Mouse (Mus musculus): ENCODE measurements around the gene Sort1.
"Not testable (repeated sequence)": the region's sequence is repeated elsewhere in the genome, so short reads cannot be mapped to it uniquely, and the experiment has no call there.

The Sort1 gene

GRCm38 (mm10) chr3:108283781-108284601, at the start of gene Sort1:
Gene Sort1 (plus strand): TSS chr3:108284082.
- DNase-seq: peak; percentile 70 to 74

GRCm38 (mm10) chr3:108237474-108238102, 46.3 kb upstream of the Sort1 start:
- DNase-seq: not testable (repeated sequence)

GRCm38 (mm10) chr3:108241243-108241839, 42.5 kb upstream of the Sort1 start:
- DNase-seq: no peak

GRCm38 (mm10) chr3:108246857-108247256, 37.0 kb upstream of the Sort1 start:
- no peak for DNase-seq

GRCm38 (mm10) chr3:108256719-108257637, 26.9 kb upstream of the Sort1 start, which contains the start of gene Psma5:
Gene Psma5 (plus strand): TSS chr3:108256926.
- peak; percentile 96 for DNase-seq

- no peak for DNase-seq
These were observed 25.9 kb upstream of the Sort1 start for GRCm38 (mm10) chr3:108257831-108258500.

- no peak for DNase-seq
These were observed 24.6 kb upstream of the Sort1 start for GRCm38 (mm10) chr3:108259319-108259718.

- DNase-seq: not testable (repeated sequence)
These were observed 4.4 kb upstream of the Sort1 start for GRCm38 (mm10) chr3:108279495-108279894.

GRCm38 (mm10) chr3:108282401-108283240, 1.3 kb upstream of the Sort1 start:
- peak in 1 of 2 experiments; percentile 35 for DNase-seq

- no peak for DNase-seq
These were observed 681 bp upstream of the Sort1 start for GRCm38 (mm10) chr3:108283241-108283561.

GRCm38 (mm10) chr3:108285078-108285711, 1.3 kb downstream of the Sort1 start:
- no peak for DNase-seq

GRCm38 (mm10) chr3:108286671-108287439, 3.0 kb downstream of the Sort1 start:
- DNase-seq: no peak

- peak in 1 of 2 experiments; percentile 44 for DNase-seq
These were observed 4.2 kb downstream of the Sort1 start for GRCm38 (mm10) chr3:108287811-108288805.

GRCm38 (mm10) chr3:108289311-108290130, 5.6 kb downstream of the Sort1 start:
- no peak for DNase-seq

GRCm38 (mm10) chr3:108291036-108291799, 7.3 kb downstream of the Sort1 start:
- DNase-seq: peak in 1 of 2 experiments; percentile 72

- no peak for DNase-seq
These were observed 10.5 kb downstream of the Sort1 start for GRCm38 (mm10) chr3:108294398-108294797.
